Mouse (Mus musculus) stomach, embryonic 16.5 days (tissue): ENCODE data around the gene Gab2. TPM values are rescaled to one million over a fixed set of nuclear protein-coding genes. Genes with fewer than 3 reads are reported as not detected.

Source experiments
- ATAC-seq: fragments of 200-750 bp; cut with Nextera tagmentation; 2 replicates; pipeline ENCODE4 v1.8.0; 2017; ENCODE audit warnings: moderate number of reproducible peaks, moderate TSS enrichment; ENCODE audit not compliant: insufficient read depth, low FRiP score
- H3K27ac ChIP-seq: fragments of 300-500 bp; sonication (generic); 2 replicates; pipeline ENCODE4 v1.5.1; 2014; ENCODE audit warnings: low read length
- H3K27me3 ChIP-seq: fragments of 300-500 bp; sonication (generic); 2 replicates; pipeline ENCODE4 v1.6.1; 2014; ENCODE audit warnings: low read length, control low read depth, mixed read lengths; ENCODE audit not compliant: control insufficient read depth, insufficient read depth
- H3K36me3 ChIP-seq: fragments of 300-500 bp; sonication (generic); 2 replicates; pipeline ENCODE4 v1.6.1; 2014; ENCODE audit warnings: low read length; ENCODE audit not compliant: control insufficient read depth, insufficient read depth
- H3K4me1 ChIP-seq: fragments of 300-500 bp; sonication (generic); 2 replicates; pipeline ENCODE4 v1.6.1; 2014; ENCODE audit warnings: low read length, control low read depth, mixed read lengths; ENCODE audit not compliant: control insufficient read depth, insufficient read depth
- H3K4me2 ChIP-seq: fragments of 300-500 bp; sonication (generic); 2 replicates; pipeline ENCODE4 v1.6.1; 2014; ENCODE audit warnings: low read depth, low read length, mixed read lengths
- H3K4me3 ChIP-seq: fragments of 300-500 bp; sonication (generic); replicated peaks from 2 replicates; pipeline ENCODE4 v1.5.1; 2014; ENCODE audit warnings: mild to moderate bottlenecking, low read length
- H3K9ac ChIP-seq: fragments of 300-500 bp; sonication (generic); 2 replicates; pipeline ENCODE4 v1.6.1; 2014; ENCODE audit warnings: low read length
- H3K9me3 ChIP-seq: fragments of 300-500 bp; sonication (generic); replicated peaks from 2 replicates; pipeline ENCODE4 v1.6.1; 2016; ENCODE audit warnings: low read length, control low read depth; ENCODE audit not compliant: control insufficient read depth
- WGBS: fragments of 180-500 bp; shearing (Covaris S2); extraction: QIAGEN DNeasy Blood & Tissue Kit; methylation state at CpG from one replicate; pipeline ENCODE4 v1.1.7; 2014; 5-methylcytosine and 5-hydroxymethylcytosine counted together
- polyA plus RNA-seq: library from polyadenylated mRNA; unstranded; fragments of >200 nt; fragmentation: Nextera tagmentation; extraction: Ambion mirVana; gene quantifications from 2 replicates; pipeline ENCODE4 v1.2.1, GENCODE M21; 2015

Gene Gab2
- polyA plus RNA-seq, 1 experiment from 2014 or later, result 8.3 TPM

DNA sequence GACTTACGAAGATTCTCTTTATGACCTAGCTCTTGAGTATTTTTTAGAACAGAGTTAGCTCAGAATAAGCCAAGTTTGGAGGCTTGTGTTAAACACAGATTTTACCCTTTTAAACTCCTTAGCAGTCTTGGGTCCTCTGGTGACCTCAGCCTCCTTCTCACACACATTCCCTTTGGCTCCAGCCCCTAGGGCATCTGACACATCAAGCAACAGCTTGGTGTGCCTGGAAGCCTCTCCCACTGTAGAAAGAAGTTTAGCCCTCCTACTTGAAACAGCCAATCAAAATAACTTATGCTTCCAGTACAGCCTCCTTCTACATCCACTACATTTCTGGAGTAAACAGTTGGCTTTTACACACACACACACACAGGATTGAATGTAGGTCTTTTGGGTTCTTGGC is 2.8 kb downstream of the Gab2 start:
- no peak overlapping the region for H3K9ac ChIP-seq
- 90% methylated on average over 1 of the region's 1 CpGs for WGBS
- no peaks in the 10 kb centered on the region for H3K9me3 ChIP-seq
- no peak for ATAC-seq
- H3K36me3 ChIP-seq, result no peaks in the 10 kb centered on the region
- no peaks in the 10 kb centered on the region for H3K27me3 ChIP-seq
- no peak overlapping the region for H3K4me2 ChIP-seq
- H3K4me1 ChIP-seq, result peaks cover 21% of the 10 kb centered on the region; the same call in 1 of the 2 replicates
- H3K4me3 ChIP-seq, result no peak overlapping the region
- no peak overlapping the region for H3K27ac ChIP-seq

DNA sequence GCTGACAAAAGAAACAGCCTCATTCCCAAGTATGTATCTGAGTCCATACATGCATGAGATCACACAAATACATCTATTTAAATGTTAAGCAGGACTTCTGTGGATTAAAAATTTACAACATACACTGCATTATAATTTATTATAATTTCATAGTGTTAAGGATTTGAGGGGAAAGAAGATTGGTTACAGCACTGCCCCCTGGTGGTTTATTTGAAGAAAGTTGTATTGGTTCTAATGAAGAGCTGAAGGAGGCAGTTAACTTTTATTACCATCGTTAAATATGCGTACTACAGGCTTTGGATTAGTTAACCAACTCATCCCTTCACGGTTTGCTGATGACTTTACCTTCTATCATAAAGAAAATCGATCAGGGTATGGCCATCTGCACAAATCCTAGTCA is 3.9 kb downstream of the Gab2 start:
- 18% methylated on average over 4 of the region's 4 CpGs for WGBS
- Histone ChIP-seq H3K36me3 (no peaks in the 10 kb centered on the region), H3K9ac (no peak overlapping the region)

DNA sequence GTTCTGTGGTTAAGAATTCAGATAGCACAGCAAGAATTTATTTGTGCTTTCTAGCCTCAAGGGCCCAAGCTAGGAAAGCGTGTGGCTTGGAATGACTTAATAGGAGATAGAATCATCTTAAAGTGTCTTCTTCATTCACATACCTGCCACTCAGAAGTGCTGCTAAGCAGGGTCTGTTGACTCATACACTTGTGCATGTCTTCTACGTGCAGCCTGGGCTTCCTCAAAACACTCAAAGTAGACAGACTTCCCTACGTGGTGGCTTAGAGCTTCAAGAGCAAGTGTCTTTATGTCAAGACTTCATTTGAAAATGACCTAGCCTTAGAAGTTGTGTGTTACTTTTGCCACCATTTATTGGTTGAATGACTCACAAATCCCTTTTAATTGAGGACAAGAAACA is 12.9 kb downstream of the Gab2 start:
- Histone ChIP-seq H3K4me3 (no peak overlapping the region), H3K4me1 (no peaks in the 10 kb centered on the region), H3K4me2 (no peak overlapping the region), H3K27ac (no peak overlapping the region), H3K36me3 (no peaks in the 10 kb centered on the region), H3K27me3 (no peaks in the 10 kb centered on the region), H3K9ac (no peak overlapping the region), H3K9me3 (no peaks in the 10 kb centered on the region)
- 75% methylated on average over 3 of the region's 3 CpGs for WGBS
- no peak for ATAC-seq

More for the DNA sequence above, 3.9 kb downstream of the Gab2 start:
- H3K27ac ChIP-seq, result no peak overlapping the region
- no peaks in the 10 kb centered on the region for H3K27me3 ChIP-seq
- ATAC-seq, result no peak
- no peak overlapping the region for H3K4me3 ChIP-seq
- no peak overlapping the region for H3K4me2 ChIP-seq
- H3K9me3 ChIP-seq, result no peaks in the 10 kb centered on the region
- peaks cover 17% of the 10 kb centered on the region; the same call in 1 of the 2 replicates for H3K4me1 ChIP-seq

DNA sequence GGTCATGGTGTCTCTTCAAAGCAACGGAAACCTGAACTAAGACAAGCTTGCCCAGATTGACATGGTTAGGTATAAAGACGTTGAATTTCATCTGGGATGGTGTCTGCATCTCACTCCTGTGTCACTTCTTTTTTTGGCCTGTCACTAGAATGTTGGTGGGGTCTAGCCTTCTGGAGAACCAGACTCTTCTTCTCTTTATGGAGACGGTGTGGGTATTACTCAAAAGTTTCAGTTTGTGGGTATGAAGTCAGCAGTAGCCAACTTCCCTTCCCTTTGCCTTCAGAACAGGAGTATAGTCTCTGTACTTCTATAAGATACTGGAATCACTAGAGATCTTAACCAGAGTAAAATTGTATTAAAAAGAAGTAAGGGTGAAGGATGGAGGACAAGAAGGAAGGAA is 26.7 kb downstream of the Gab2 start:
- 85% methylated on average over 3 of the region's 3 CpGs for WGBS

DNA sequence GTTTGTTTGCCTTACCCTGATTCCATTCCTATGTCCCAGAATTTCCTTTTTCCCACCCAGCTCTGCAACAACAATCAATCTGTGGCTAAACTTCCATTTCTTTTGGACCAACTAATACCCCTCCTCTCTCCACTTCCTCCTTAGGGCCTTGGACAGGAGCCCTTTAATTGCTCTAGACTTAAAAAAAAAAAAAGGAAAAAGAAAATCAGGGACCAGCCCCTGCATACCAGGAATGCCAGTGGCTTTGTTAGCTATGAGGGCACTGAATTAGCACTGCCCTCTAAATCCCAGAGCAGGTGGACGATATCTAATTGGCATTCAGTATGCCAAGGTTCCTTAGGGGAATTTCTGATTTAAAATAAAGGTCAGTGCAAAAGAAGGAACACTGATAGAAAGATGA is 47.6 kb downstream of the Gab2 start:
- Histone ChIP-seq H3K4me1 (0 out of 2 replicates have a peak, but pooled peaks cover 2% of the 10 kb centered on the region), H3K36me3 (no peaks in the 10 kb centered on the region), H3K4me2 (no peak overlapping the region), H3K27me3 (no peaks in the 10 kb centered on the region), H3K9ac (no peak overlapping the region), H3K4me3 (no peak overlapping the region), H3K27ac (no peak overlapping the region), H3K9me3 (no peaks in the 10 kb centered on the region)
- WGBS, result 35% methylated on average over 1 of the region's 1 CpGs
- ATAC-seq, result no peak

More for the DNA sequence above, 26.7 kb downstream of the Gab2 start:
- ATAC-seq, result no peak
- H3K4me3 ChIP-seq, result no peak overlapping the region
- H3K27me3 ChIP-seq, result no peaks in the 10 kb centered on the region
- no peaks in the 10 kb centered on the region for H3K9me3 ChIP-seq
- 0 out of 2 replicates have a peak, but pooled peaks cover 4% of the 10 kb centered on the region for H3K4me1 ChIP-seq
- H3K36me3 ChIP-seq, result no peaks in the 10 kb centered on the region
- no peak overlapping the region for H3K4me2 ChIP-seq
- H3K9ac ChIP-seq, result no peak overlapping the region
- no peak overlapping the region for H3K27ac ChIP-seq

DNA sequence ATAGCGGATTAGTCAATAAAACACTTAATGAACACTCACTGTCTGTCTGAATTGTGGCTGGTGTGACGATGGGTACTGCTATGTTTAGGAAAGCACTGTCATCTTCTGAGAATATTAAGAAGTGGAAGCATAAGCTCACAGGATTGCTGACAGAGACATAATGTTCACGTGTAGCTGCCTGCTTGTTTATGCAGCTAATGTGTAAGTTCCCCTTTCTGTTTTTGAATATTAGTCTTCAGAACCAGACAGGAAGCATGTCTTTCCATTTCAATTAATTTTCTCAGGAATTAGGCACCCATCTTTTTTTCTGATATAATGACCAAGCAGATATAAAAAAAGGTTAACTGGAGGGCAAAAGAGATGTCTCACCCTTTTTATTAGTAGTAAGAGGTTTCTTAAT is 55.1 kb downstream of the Gab2 start:
- H3K36me3 ChIP-seq, result no peaks in the 10 kb centered on the region; the same call in none of the 2 replicates
- 59% methylated on average over 3 of the region's 3 CpGs for WGBS
- ATAC-seq, result no peak
- H3K4me2 ChIP-seq, result no peak overlapping the region
- no peak overlapping the region for H3K27ac ChIP-seq
- H3K27me3 ChIP-seq, result no peaks in the 10 kb centered on the region
- peaks cover 7% of the 10 kb centered on the region; the same call in 1 of the 2 replicates for H3K9me3 ChIP-seq
- no peak overlapping the region for H3K9ac ChIP-seq
- no peaks in the 10 kb centered on the region for H3K4me1 ChIP-seq
- H3K4me3 ChIP-seq, result no peak overlapping the region

DNA sequence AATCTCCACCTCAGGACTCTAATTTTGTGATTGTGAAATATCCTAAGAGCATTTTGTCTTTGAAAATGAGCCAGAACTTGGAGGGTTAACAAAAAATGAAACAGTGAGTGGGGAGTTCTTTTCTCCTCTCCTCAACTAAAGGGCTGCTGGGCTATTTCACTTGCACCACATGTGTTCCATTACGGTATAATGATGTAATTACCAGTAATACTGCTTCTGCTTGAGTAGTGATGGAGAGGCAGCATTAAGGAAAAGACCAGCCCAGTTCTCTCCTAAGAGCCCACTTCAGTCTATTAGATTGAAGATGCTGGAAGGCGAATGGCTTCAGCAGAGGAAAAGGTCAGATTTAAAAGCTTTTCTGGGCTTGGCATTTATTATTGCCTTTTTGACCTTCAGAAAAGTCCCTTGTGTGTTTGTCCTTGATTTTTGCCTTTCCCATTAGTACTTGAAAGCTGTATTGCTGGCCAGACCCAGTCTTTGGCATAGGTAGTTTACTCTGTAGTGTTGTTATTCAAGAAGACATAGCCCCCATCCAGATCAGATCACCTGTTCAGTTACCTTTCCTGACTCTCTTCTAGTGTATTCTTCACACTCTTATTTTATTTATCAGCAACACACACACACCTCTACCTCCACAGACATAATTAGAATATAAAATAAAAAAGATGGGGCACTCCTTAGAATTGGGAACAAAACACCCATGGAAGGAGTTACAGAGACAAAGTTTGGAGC is 69.9 kb downstream of the Gab2 start:
- no peaks in the 10 kb centered on the region for H3K9me3 ChIP-seq
- H3K27me3 ChIP-seq, result no peaks in the 10 kb centered on the region
- ATAC-seq, result no peak
- H3K27ac ChIP-seq, result no peak overlapping the region
- H3K4me1 ChIP-seq, result peaks cover 3% of the 10 kb centered on the region; the same call in 1 of the 2 replicates
- no peaks in the 10 kb centered on the region for H3K36me3 ChIP-seq
- no peak overlapping the region for H3K9ac ChIP-seq
- no peak overlapping the region for H3K4me2 ChIP-seq
- no peak overlapping the region for H3K4me3 ChIP-seq
- WGBS, result 61% methylated on average over 2 of the region's 2 CpGs

DNA sequence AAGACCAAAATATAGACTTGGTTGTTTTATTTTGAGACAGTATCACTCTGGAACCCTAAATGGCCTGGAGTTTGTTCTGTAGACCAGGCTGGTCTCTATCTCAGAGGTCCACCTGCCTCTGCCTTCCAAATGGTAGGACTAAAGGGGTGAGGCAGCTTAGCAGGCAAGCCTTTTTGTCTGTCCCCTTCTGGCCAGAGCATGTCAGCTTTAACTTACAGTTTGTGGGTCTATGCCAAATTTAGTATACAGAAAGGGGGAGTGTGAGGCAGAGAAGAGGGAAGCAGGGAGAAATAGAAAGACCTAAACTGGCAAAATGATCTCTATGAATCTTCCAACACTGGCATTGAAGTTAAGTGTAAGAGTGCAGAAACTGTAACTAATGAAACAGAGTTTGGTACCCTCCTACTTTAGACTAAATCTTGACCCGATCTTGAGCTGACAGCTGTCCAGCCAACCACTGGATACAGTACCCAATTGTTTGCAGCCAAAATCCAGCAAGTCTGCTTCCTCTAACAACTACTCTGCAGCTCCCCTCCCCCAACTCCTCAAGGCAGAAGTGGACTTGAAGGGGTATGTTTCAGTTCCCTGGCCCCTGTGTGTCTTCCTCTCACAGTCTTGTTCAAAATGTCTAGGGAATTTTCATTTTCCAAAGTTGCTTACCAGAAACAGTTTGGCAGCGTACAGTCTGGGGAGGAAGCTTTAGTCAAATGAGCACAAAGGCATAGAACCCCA is 73.5 kb downstream of the Gab2 start:
- ATAC-seq, result no peak
- H3K27ac ChIP-seq, result peak overlapping the region; percentile 27; the same call in 1 of the 2 replicates
- 66% methylated on average over 2 of the region's 2 CpGs for WGBS

DNA sequence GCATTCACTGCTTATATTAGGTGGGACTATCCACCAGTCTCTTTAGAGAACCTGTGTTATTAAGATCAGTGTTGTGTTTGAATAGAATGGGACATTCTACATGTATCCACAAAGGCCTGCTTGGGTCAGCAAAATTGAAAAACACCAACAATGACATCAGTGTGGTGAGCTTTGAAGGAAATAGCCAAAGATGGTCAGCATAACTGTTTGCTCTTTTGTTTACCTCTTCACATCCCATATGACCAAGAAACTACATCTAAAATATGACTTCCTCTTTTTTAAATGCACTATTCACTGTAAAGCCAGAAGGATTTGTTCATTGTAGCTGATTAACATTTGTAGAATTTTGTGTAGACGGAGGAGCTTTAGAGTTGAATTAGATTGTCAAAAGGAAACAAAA is 82.9 kb downstream of the Gab2 start:
- WGBS, result 73% methylated on average over 1 of the region's 1 CpGs
- H3K4me1 ChIP-seq, result no peaks in the 10 kb centered on the region; the same call in 1 of the 2 replicates
- no peak for ATAC-seq

More for the DNA sequence above, 73.5 kb downstream of the Gab2 start:
- no peaks in the 10 kb centered on the region for H3K9me3 ChIP-seq
- H3K4me2 ChIP-seq, result no peak overlapping the region
- no peaks in the 10 kb centered on the region for H3K36me3 ChIP-seq
- H3K4me3 ChIP-seq, result no peak overlapping the region
- H3K4me1 ChIP-seq, result peaks cover 10% of the 10 kb centered on the region; the same call in 1 of the 2 replicates
- H3K9ac ChIP-seq, result no peak overlapping the region
- H3K27me3 ChIP-seq, result no peaks in the 10 kb centered on the region

More for the DNA sequence above, 82.9 kb downstream of the Gab2 start:
- Histone ChIP-seq H3K9ac (no peak overlapping the region), H3K9me3 (no peaks in the 10 kb centered on the region), H3K4me2 (no peak overlapping the region), H3K27me3 (no peaks in the 10 kb centered on the region), H3K4me3 (no peak overlapping the region), H3K36me3 (no peaks in the 10 kb centered on the region), H3K27ac (no peak overlapping the region)
